Mouse (Mus musculus) kidney, adult 2 months (tissue): ENCODE measurements at regions not wholly inside any gene's neighbourhood (a gene's known extent, or its start where the extent isn't known, plus 50 kb on each side); places are given as distances from the start of the nearest gene placed in this dataset.

Source experiments
- CTCF ChIP-seq: fragments of 200-500 bp; conservative IDR thresholded peaks from 2 replicates; pipeline ENCODE4 v1.5.1; 2011; ENCODE audit warnings: low read depth, mild to moderate bottlenecking, control low read depth, low read length, moderate library complexity, mixed read lengths; ENCODE audit not compliant: insufficient read depth, insufficient read length
- POLR2A ChIP-seq: fragments of 200-500 bp; IDR thresholded peaks from one replicate; pipeline ENCODE4 v1.6.1; 2011; ENCODE audit warnings: low read depth, low read length, control low read depth

- TF ChIP-seq POLR2A: no peak
- TF ChIP-seq CTCF: no peak
Observed at GRCm38 (mm10) chr8:103395316-103395715, 609.9 kb upstream of the Cdh11 start.
